Mouse (Mus musculus) limb, embryonic 15.5 days (tissue): ENCODE measurements at regions not wholly inside any gene's neighbourhood (a gene's known extent, or its start where the extent isn't known, plus 50 kb on each side); places are given as distances from the start of the nearest gene placed in this dataset.

Experiments used
- ATAC-seq: fragments of 200-750 bp; cut with Nextera tagmentation; 2 replicates; pipeline ENCODE4 v1.8.0; 2017; ENCODE audit warnings: low read depth, moderate TSS enrichment; ENCODE audit not compliant: insufficient number of reproducible peaks, low FRiP score, low TSS enrichment
- H3K27ac ChIP-seq: fragments of 300-500 bp; sonication (generic); 2 replicates; pipeline ENCODE4 v1.5.1; 2015; ENCODE audit warnings: moderate library complexity, mild to moderate bottlenecking, inconsistent platforms
- H3K27me3 ChIP-seq: fragments of 300-500 bp; sonication (generic); 2 replicates; pipeline ENCODE4 v1.6.1; 2015; ENCODE audit warnings: inconsistent platforms
- H3K36me3 ChIP-seq: fragments of 300-500 bp; sonication (generic); 2 replicates; pipeline ENCODE4 v1.6.1; 2015; ENCODE audit warnings: inconsistent platforms
- H3K4me1 ChIP-seq: fragments of 300-500 bp; sonication (generic); 2 replicates; pipeline ENCODE4 v1.6.1; 2015; ENCODE audit warnings: inconsistent platforms
- H3K4me2 ChIP-seq: fragments of 300-500 bp; sonication (generic); 2 replicates; pipeline ENCODE4 v1.6.1; 2015; ENCODE audit warnings: mild to moderate bottlenecking, inconsistent platforms
- H3K4me3 ChIP-seq: fragments of 300-500 bp; sonication (generic); 2 replicates; pipeline ENCODE4 v1.5.1; 2015; ENCODE audit warnings: mild to moderate bottlenecking, inconsistent platforms
- H3K9ac ChIP-seq: fragments of 300-500 bp; sonication (generic); 2 replicates; pipeline ENCODE4 v1.6.1; 2015; ENCODE audit warnings: inconsistent platforms
- H3K9me3 ChIP-seq: fragments of 300-500 bp; sonication (generic); 2 replicates; pipeline ENCODE4 v1.6.1; 2016; ENCODE audit warnings: inconsistent platforms
- WGBS: fragments of 180-500 bp; shearing (Covaris S2); methylation state at CpG from one replicate; pipeline ENCODE4 v1.1.7; 2015; 5-methylcytosine and 5-hydroxymethylcytosine counted together

- WGBS, result 83% methylated on average over 4 of the region's 4 CpGs
- no peak overlapping the region for H3K4me2 ChIP-seq
- no peaks in the 10 kb centered on the region for H3K9me3 ChIP-seq
- no peaks in the 10 kb centered on the region for H3K27me3 ChIP-seq
- no peak overlapping the region for H3K4me3 ChIP-seq
- no peak for ATAC-seq
- no peak overlapping the region for H3K9ac ChIP-seq
- H3K4me1 ChIP-seq, result no peaks in the 10 kb centered on the region
- no peaks in the 10 kb centered on the region for H3K36me3 ChIP-seq
- no peak overlapping the region for H3K27ac ChIP-seq
Observed at GRCm38 (mm10) chr8:34735006-34735405, 623.5 kb upstream of the Gm10131 start.

DNA sequence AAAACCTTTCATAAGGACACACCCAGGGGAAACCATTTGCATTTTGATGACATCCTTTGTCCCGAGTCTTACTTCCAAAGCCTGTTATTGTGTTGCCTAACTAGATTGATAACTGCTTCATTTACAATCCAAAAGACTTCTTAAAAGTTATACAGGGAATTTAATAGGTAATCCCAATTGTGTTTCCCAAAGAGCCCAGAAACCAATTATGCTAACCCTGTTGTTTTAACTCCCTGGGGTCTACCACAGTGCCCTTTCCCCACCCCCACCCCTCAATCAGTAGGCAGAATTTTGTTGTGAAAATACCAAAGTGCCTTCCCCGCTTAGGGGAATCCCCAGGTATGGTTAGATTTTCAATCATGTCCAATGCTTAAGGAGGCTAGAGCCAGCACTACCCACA lies 621.3 kb upstream of the Gm10131 start:
- Histone ChIP-seq H3K27me3 (no peaks in the 10 kb centered on the region), H3K4me3 (no peak overlapping the region), H3K27ac (no peak overlapping the region), H3K4me1 (no peaks in the 10 kb centered on the region), H3K36me3 (no peaks in the 10 kb centered on the region), H3K4me2 (no peak overlapping the region), H3K9me3 (no peaks in the 10 kb centered on the region), H3K9ac (no peak overlapping the region)
- WGBS, result 40% methylated on average over 2 of the region's 2 CpGs
- ATAC-seq, result no peak

- WGBS, result 48% methylated on average over 1 of the region's 1 CpGs
- Histone ChIP-seq H3K4me1 (no peaks in the 10 kb centered on the region), H3K4me3 (no peak overlapping the region), H3K27me3 (no peaks in the 10 kb centered on the region), H3K9me3 (no peaks in the 10 kb centered on the region), H3K9ac (no peak overlapping the region), H3K4me2 (no peak overlapping the region), H3K27ac (no peak overlapping the region), H3K36me3 (no peaks in the 10 kb centered on the region)
- no peak for ATAC-seq
Observed at GRCm38 (mm10) chr8:34732362-34732761, 620.8 kb upstream of the Gm10131 start.

DNA sequence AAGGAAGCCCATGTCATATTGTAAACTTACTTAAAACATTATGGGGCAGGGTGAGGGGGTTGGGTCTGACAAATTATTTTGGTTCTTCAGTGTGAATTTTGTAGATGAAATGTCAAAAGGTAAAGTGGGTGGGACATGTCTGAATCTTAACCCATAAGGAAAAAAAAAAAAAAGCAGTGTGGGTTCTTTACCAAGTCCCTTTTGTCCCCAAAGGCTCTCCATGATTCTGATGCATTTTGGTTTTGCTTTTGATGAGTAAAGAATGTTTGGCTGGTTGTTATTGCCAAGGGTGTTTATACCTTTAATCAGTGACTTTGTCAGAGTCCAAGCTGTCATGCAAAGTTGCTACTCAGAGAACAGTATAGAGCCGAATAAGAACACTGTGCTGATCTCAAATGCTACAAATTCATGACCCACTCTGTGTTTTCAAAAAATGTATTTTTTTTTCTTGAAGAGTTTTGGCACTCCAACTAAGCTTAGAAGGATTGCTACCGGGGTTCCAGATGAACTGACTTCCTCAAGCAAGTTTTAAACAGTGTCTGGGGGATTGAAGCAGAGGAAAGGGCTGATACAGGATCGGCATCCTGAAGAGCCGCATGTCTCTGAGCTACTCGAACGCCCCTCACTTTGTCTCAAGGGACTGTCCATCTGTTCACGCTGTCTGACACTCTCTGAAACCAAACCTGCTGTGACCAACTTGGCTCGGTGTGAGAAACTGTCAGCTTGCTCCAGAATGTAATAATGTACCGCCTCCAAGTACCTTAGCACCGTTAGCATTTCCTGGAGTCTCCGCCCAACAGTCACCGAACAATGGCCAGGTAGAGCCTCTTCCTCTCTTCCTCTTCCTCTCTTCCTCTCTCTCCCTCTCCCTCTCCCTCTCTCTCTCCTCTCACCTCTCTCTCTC lies 619.8 kb upstream of the Gm10131 start:
- Histone ChIP-seq H3K27ac (no peak overlapping the region), H3K4me2 (no peak overlapping the region), H3K9ac (no peak overlapping the region), H3K9me3 (no peaks in the 10 kb centered on the region), H3K4me3 (no peak overlapping the region), H3K4me1 (no peaks in the 10 kb centered on the region), H3K27me3 (no peaks in the 10 kb centered on the region), H3K36me3 (no peaks in the 10 kb centered on the region)
- WGBS, result 35% methylated on average over 12 of the region's 12 CpGs
- ATAC-seq, result no peak

DNA sequence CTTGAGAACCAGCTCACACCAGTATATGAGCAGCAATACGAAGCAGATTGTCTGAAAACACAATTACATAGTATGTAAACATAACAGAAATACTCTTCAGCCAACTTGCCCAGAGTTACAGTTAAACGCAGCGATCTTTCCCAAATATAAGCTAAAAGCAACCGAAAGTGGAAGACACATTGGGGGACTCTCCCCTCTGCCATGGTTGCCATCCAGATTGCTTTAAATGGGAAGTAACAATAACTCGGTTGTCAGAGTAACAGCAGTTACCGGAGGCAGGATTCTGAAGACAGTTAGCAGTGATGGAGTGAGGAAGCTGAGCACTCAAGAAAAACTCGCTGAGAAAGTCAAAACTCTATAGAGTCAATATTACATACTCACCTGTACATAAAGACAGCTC lies 618.0 kb upstream of the Gm10131 start:
- ATAC-seq, result no peak
- H3K4me3 ChIP-seq, result no peak overlapping the region
- WGBS, result 89% methylated on average over 7 of the region's 7 CpGs
- no peak overlapping the region for H3K9ac ChIP-seq
- no peaks in the 10 kb centered on the region for H3K4me1 ChIP-seq
- H3K27ac ChIP-seq, result no peak overlapping the region
- no peaks in the 10 kb centered on the region for H3K9me3 ChIP-seq
- no peak overlapping the region for H3K4me2 ChIP-seq
- H3K27me3 ChIP-seq, result no peaks in the 10 kb centered on the region
- H3K36me3 ChIP-seq, result no peaks in the 10 kb centered on the region

DNA sequence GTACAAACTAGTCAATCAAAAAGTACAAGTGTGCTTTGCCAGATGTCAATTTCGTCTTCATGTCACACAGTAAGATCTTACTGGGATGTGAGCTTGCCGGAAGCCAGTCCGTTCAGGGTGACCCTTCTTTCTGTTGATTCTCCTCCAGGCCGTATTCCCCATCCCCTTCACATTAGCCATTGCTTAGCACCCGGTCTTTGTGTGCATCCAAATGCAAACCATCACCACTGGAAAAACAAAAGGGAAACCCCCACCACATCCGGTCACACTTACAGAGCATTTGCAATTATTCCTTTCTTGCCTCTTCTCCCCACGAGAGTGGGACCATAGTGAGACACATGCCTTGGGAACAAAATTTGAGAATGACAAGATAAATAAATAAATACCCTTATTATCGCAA lies 616.2 kb upstream of the Gm10131 start:
- H3K9ac ChIP-seq, result no peak overlapping the region
- no peak overlapping the region for H3K4me2 ChIP-seq
- H3K27ac ChIP-seq, result no peak overlapping the region
- H3K4me3 ChIP-seq, result no peak overlapping the region
- 77% methylated on average over 8 of the region's 8 CpGs for WGBS
- H3K27me3 ChIP-seq, result no peaks in the 10 kb centered on the region
- ATAC-seq, result no peak
- H3K9me3 ChIP-seq, result no peaks in the 10 kb centered on the region
- no peaks in the 10 kb centered on the region for H3K36me3 ChIP-seq
- no peaks in the 10 kb centered on the region for H3K4me1 ChIP-seq

DNA sequence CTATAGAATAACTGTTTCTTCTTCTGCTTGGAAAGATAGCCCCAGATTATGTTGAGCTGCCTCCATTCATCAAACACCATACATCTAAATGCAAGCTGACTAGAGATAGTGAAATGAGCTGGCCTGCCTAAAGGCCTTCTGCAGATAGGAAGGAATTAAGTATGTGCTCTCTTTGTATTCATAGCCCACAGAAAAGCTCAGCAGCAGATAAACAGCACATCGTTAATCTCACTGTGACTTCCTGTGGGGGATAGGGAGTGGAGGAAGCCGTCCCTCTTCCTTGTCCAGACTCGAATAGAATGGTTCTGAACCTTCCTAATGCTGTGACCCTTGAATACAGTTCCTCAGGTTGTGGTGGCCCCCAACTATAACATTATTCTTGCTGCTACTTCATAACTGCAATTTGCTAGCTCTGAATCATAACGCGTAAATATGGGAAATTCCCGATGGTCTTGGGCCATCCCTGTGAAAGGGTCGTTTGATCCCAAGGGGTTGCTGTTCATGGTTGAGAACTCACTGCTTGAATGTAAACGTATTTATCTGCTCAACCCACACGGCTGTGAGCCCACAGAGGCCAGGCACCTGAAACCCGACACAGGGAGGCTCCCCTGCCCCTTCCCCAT lies 614.7 kb upstream of the Gm10131 start:
- 57% methylated on average over 10 of the region's 10 CpGs for WGBS
- Histone ChIP-seq H3K4me1 (no peaks in the 10 kb centered on the region), H3K4me2 (no peak overlapping the region), H3K4me3 (no peak overlapping the region), H3K9ac (no peak overlapping the region), H3K27me3 (no peaks in the 10 kb centered on the region), H3K27ac (no peak overlapping the region), H3K9me3 (no peaks in the 10 kb centered on the region), H3K36me3 (no peaks in the 10 kb centered on the region)
- ATAC-seq, result no peak

- Histone ChIP-seq H3K9me3 (no peaks in the 10 kb centered on the region), H3K27me3 (no peaks in the 10 kb centered on the region), H3K9ac (no peak overlapping the region), H3K36me3 (no peaks in the 10 kb centered on the region), H3K4me2 (no peak overlapping the region), H3K27ac (no peak overlapping the region), H3K4me3 (no peak overlapping the region), H3K4me1 (no peaks in the 10 kb centered on the region)
- 63% methylated on average over 4 of the region's 4 CpGs for WGBS
- ATAC-seq, result no peak
Observed at GRCm38 (mm10) chr8:34725546-34725945, 614.0 kb upstream of the Gm10131 start.

DNA sequence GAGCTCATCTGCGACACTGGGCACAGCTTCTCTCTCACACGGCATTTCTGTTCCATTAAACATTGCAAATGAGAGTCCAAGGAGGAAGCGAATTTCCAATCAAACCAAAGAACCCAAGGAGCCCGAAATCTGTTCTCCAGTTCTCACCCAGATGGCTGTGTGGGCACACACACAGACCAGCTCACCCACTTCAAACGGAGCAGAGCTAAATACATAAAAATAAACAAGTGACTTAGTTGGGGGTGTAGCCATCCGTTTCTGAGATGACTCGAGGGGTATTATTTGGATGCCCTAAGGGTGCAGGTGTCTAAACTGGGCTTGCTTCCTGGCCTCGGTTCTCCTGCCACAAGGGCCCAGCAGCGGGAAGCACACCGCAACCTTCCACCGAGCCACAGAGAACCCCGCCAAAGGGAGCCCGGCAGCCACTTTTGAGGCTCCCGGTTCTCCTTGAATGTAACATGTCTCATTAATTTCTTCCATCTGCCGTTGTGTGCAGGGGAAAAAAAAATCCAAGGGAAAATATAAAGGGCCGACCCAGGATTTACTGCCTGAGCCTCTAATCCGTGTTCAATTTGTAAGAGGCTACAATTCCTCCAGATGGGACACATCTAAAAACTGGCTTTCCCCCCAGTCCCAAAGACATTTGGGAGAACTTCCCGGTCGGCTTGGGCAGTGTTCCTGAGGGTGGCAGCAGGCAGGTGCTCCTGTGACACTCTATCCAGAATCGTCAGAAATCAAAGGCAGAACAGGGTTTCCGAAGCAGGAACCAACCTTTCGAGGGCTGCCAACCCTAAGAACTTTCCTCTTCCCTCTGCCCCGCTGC lies 598.6 kb upstream of the Gm10131 start:
- Histone ChIP-seq H3K27me3 (no peaks in the 10 kb centered on the region), H3K4me2 (no peak overlapping the region), H3K36me3 (no peaks in the 10 kb centered on the region), H3K9ac (no peak overlapping the region), H3K27ac (no peak overlapping the region), H3K4me3 (no peak overlapping the region), H3K9me3 (no peaks in the 10 kb centered on the region), H3K4me1 (peaks cover 15% of the 10 kb centered on the region)
- WGBS, result 47% methylated on average over 23 of the region's 23 CpGs
- no peak for ATAC-seq

- ATAC-seq, result no peak
- no peaks in the 10 kb centered on the region for H3K36me3 ChIP-seq
Observed at GRCm38 (mm10) chr8:34709316-34709715, 597.8 kb upstream of the Gm10131 start.

GRCm38 (mm10) chr8:34703351-34703750 lies 591.8 kb upstream of the Gm10131 start:
- 28% methylated on average over 8 of the region's 8 CpGs for WGBS
- no peaks in the 10 kb centered on the region for H3K36me3 ChIP-seq
- H3K27ac ChIP-seq, result no peak overlapping the region
- H3K4me1 ChIP-seq, result 0 out of 2 replicates have a peak, but pooled peaks cover 3% of the 10 kb centered on the region
- H3K4me3 ChIP-seq, result no peak overlapping the region
- H3K9ac ChIP-seq, result no peak overlapping the region
- ATAC-seq, result no peak
- H3K27me3 ChIP-seq, result no peaks in the 10 kb centered on the region
- H3K9me3 ChIP-seq, result no peaks in the 10 kb centered on the region
- no peak overlapping the region for H3K4me2 ChIP-seq

More at GRCm38 (mm10) chr8:34709316-34709715, 597.8 kb upstream of the Gm10131 start:
- 54% methylated on average over 11 of the region's 11 CpGs for WGBS
- Histone ChIP-seq H3K27ac (no peak overlapping the region), H3K9ac (no peak overlapping the region), H3K4me1 (peaks cover 15% of the 10 kb centered on the region), H3K27me3 (no peaks in the 10 kb centered on the region), H3K4me3 (no peak overlapping the region), H3K9me3 (no peaks in the 10 kb centered on the region), H3K4me2 (no peak overlapping the region)

GRCm38 (mm10) chr8:34702806-34703205 lies 591.3 kb upstream of the Gm10131 start:
- WGBS, result 97% methylated on average over 2 of the region's 2 CpGs
- Histone ChIP-seq H3K27ac (no peak overlapping the region), H3K4me1 (0 out of 2 replicates have a peak, but pooled peaks cover 3% of the 10 kb centered on the region), H3K9me3 (no peaks in the 10 kb centered on the region), H3K4me2 (no peak overlapping the region), H3K27me3 (no peaks in the 10 kb centered on the region), H3K9ac (no peak overlapping the region), H3K4me3 (no peak overlapping the region), H3K36me3 (no peaks in the 10 kb centered on the region)
- no peak for ATAC-seq
